Mouse (Mus musculus): ENCODE measurements around the gene Asb15.

The Asb15 gene

GRCm38 (mm10) chr6:24546716-24547420 is 18.9 kb downstream of the Asb15 start:
- 0 out of 2 replicates have a peak, but pooled peaks have one; percentile 26 for TF ChIP-seq GATA4 (IDR thresholded peaks at IDR 0.05; ENCODE audit: insufficient replicate concordance, low read length)

- TF ChIP-seq GATA4 (IDR thresholded peaks at IDR 0.05; ENCODE audit: insufficient replicate concordance, low read length): no peak
These were observed 21.9 kb downstream of the Asb15 start for GRCm38 (mm10) chr6:24549801-24550200.

GRCm38 (mm10) chr6:24552046-24552445 is 24.1 kb downstream of the Asb15 start:
- no peak for TF ChIP-seq GATA4 (IDR thresholded peaks at IDR 0.05; ENCODE audit: insufficient replicate concordance, low read length)

GRCm38 (mm10) chr6:24554427-24555086 is 26.6 kb downstream of the Asb15 start:
- TF ChIP-seq GATA4 (IDR thresholded peaks at IDR 0.05; ENCODE audit: insufficient replicate concordance, low read length): no peak

- TF ChIP-seq GATA4 (IDR thresholded peaks at IDR 0.05; ENCODE audit: insufficient replicate concordance, low read length): no peak
These were observed 27.5 kb downstream of the Asb15 start for GRCm38 (mm10) chr6:24555488-24555887.

- TF ChIP-seq GATA4 (IDR thresholded peaks at IDR 0.05; ENCODE audit: insufficient replicate concordance, low read length): no peak
These were observed 36.1 kb downstream of the Asb15 start for GRCm38 (mm10) chr6:24564081-24564480.

GRCm38 (mm10) chr6:24564886-24565285 is 36.9 kb downstream of the Asb15 start:
- TF ChIP-seq GATA4 (IDR thresholded peaks at IDR 0.05; ENCODE audit: insufficient replicate concordance, low read length): no peak

GRCm38 (mm10) chr6:24568963-24569362 is 41.0 kb downstream of the Asb15 start:
- no peak for TF ChIP-seq GATA4 (IDR thresholded peaks at IDR 0.05; ENCODE audit: insufficient replicate concordance, low read length)

GRCm38 (mm10) chr6:24569711-24570110 is 41.8 kb downstream of the Asb15 start:
- TF ChIP-seq GATA4 (IDR thresholded peaks at IDR 0.05; ENCODE audit: insufficient replicate concordance, low read length): no peak

- no peak for TF ChIP-seq GATA4 (IDR thresholded peaks at IDR 0.05; ENCODE audit: insufficient replicate concordance, low read length)
These were observed 42.3 kb downstream of the Asb15 start for GRCm38 (mm10) chr6:24570278-24570677.

- TF ChIP-seq GATA4 (IDR thresholded peaks at IDR 0.05; ENCODE audit: insufficient replicate concordance, low read length): peak; percentile 70; the same call in 1 of the 2 replicates
These were observed 43.2 kb downstream of the Asb15 start for GRCm38 (mm10) chr6:24571126-24571525.

GRCm38 (mm10) chr6:24572431-24572830 is 44.5 kb downstream of the Asb15 start:
- no peak for TF ChIP-seq GATA4 (IDR thresholded peaks at IDR 0.05; ENCODE audit: insufficient replicate concordance, low read length)

GRCm38 (mm10) chr6:24573319-24573718 is 45.4 kb downstream of the Asb15 start:
- TF ChIP-seq GATA4 (IDR thresholded peaks at IDR 0.05; ENCODE audit: insufficient replicate concordance, low read length): no peak

- TF ChIP-seq GATA4 (IDR thresholded peaks at IDR 0.05; ENCODE audit: insufficient replicate concordance, low read length): no peak
These were observed 55.5 kb downstream of the Asb15 start for GRCm38 (mm10) chr6:24583456-24583855.

- no peak for TF ChIP-seq GATA4 (IDR thresholded peaks at IDR 0.05; ENCODE audit: insufficient replicate concordance, low read length)
These were observed 57.7 kb downstream of the Asb15 start for GRCm38 (mm10) chr6:24585431-24586310.

Data from liver, adult (tissue).